Mouse (Mus musculus) liver, embryonic 14 days (tissue): Measurements from ENCODE around the gene Ackr2. TPM values are rescaled to one million over a fixed set of nuclear protein-coding genes. Genes with fewer than 3 reads are reported as not detected.

Experiments
- polyA plus RNA-seq: library from polyadenylated mRNA; depleted of rRNA; stranded (reverse); fragments of >200 nt; gene quantifications from 2 replicates; pipeline ENCODE4 v1.2.3, GENCODE M21; 2012; rRNA removed

Gene Ackr2
- 0.15 and 0.26 TPM in 2 replicates for polyA plus RNA-seq

DNA sequence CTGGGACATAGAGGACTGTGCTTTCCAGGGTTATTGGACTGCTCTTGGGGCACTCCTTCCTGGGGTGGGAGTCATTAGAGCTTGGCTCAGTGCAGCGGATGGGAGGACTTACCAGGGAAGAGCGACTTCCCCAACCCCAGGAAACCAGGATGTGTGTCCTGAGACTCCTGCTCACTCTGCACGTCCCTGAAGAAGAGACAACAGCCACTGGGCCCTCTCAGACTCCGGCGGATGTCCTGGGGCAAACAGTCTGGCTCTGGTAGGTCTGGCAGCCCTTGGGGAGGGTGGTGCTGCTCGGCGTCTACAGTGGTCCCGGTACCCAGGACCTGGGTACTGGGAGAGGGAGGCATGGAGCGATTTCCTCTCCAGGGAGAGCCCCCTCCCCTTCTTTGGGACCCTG lies at the start of gene Ackr2:
Gene Ackr2 (plus strand): TSS at position 111 of the 400 bp plus-strand sequence.

DNA sequence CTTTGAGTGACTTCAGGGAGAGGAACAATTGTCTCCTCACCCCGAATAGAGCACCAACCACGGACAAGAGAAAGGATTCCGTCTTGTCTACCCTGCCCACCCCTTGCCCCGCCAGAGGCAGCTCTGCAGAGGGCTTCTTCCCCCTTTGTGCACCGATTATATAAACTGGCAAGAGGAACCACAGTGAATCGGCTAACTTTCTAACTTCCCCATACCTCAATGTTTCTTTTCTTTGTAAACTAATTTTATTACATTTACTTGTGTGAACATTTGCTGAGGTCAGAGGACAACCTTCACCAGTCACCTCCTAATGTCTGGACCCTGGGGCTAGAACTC lies 40.0 kb upstream of the Ackr2 start, which contains the start of gene Higd1a:
Gene Higd1a (minus strand): TSS at position 210 of the 336 bp plus-strand sequence.

DNA sequence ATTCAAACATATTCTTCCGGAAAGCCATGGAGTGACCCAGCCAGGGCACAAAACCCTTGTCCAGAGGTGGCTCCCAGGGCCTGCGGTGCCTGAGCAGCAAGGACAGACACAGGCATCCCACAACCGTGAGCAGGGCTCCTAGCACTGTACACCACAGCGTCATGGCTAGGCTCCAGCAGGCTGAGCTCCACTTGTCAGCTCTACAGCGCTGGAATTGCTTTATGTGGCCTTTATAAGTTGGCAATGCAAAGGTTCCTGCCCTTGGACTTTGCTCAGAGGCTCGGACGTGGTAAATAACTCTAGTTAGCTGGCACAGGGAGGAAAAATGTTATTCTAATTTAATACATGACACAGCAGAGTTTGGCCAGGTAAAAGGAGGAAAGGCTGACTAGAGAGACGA lies 17.9 kb downstream of the Ackr2 start, which contains the start of gene Cyp8b1:
Gene Cyp8b1 (minus strand): TSS at position 204 of the 400 bp plus-strand sequence.

DNA sequence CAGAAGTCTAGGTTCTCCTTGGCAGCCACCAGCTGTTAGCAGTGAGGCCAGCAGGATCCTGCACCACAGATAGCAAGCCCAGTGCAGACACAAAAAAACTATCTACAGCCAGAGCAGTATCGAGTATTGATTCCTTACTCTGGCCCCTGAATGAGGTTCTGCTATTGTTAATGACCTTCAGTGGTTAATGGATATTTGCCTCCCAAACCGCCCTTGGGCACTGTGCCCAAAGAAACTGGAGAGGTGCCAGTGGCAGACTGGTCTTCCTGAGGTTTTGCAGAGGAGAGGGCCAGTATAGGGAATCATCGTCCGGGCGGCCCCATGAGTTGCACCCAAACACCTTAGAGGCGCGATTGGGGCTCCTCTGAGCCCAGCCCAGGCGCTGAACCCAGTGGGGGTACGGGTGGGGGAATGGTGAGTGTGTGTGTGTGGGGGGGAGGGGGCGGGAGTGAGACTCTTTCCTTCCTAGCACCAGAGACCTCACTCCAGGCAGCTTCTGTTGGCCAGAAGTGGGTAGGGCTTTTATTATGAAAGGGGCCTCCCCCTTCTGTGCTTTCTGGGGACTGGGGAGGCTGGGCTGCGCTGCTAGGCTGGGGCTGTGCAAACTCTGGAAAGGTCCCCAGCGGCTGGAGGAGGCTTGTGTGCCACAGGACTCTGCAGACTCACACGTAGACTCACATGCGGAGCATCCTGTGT lies 52.4 kb downstream of the Ackr2 start, which contains the start of gene Fam198a:
Gene Fam198a (plus strand): TSS at position 571 of the 696 bp plus-strand sequence.

Other genes with a start within 250 kb of the Ackr2 start
- 1.5 and 2.2 TPM in 2 replicates for gene Sec22c, start 192.9 kb upstream of the Ackr2 start, polyA plus RNA-seq
- gene Ss18l2, start 188.0 kb upstream of the Ackr2 start, polyA plus RNA-seq: 24.9 and 27.6 TPM in 2 replicates
- gene Nktr, start 179.2 kb upstream of the Ackr2 start, polyA plus RNA-seq: 37.1 and 44.9 TPM in 2 replicates
- 1.9 TPM in 2 replicates for gene Zfp651, start 139.0 kb upstream of the Ackr2 start, polyA plus RNA-seq
- 0.19 TPM in 1 of 2 replicates, not detected in the other for gene Klhl40, start 120.7 kb upstream of the Ackr2 start, polyA plus RNA-seq
- 0.01 and 0.07 TPM in 2 replicates for gene Hhatl, start 105.8 kb upstream of the Ackr2 start, polyA plus RNA-seq
- not detected in 2 replicates for gene Ccdc13, start 58.9 kb upstream of the Ackr2 start, polyA plus RNA-seq
- 24.5 and 25.4 TPM in 2 replicates for gene Higd1a, start 40.0 kb upstream of the Ackr2 start, polyA plus RNA-seq
- gene Cyp8b1, start 17.9 kb downstream of the Ackr2 start, polyA plus RNA-seq: 0.49 and 0.73 TPM in 2 replicates
- gene Fam198a, start 52.6 kb downstream of the Ackr2 start, polyA plus RNA-seq: 0.10 and 0.12 TPM in 2 replicates
- 1.8 and 2.1 TPM in 2 replicates for gene Pomgnt2, start 98.8 kb downstream of the Ackr2 start, polyA plus RNA-seq
- 10.7 and 12.8 TPM in 2 replicates for gene Snrk, start 218.9 kb downstream of the Ackr2 start, polyA plus RNA-seq